Mouse (Mus musculus): ENCODE measurements around the gene Mmgt2. TPM values are rescaled to one million over a fixed set of nuclear protein-coding genes. Genes with fewer than 3 reads are reported as not detected.

Gene Mmgt2
- polyA plus RNA-seq, 1 experiment, result 6.8 TPM

GRCm38 (mm10) chr11:62638402-62638801, 10.1 kb upstream of the Mmgt2 start:
- TF ChIP-seq POLR2A (IDR thresholded peaks at IDR 0.05; ENCODE audit: borderline replicate concordance, control insufficient read depth, low read depth, low read length), result no peak
- TF ChIP-seq CTCF (IDR thresholded peaks at IDR 0.05; ENCODE audit: control insufficient read depth, insufficient read depth, low read length), result no peak
- H3K4me3 ChIP-seq (replicated peaks; ENCODE audit: control insufficient read depth, low read depth, low read length), result no peak overlapping the region
- no peaks in the 10 kb centered on the region; the same call in 1 of the 2 replicates for H3K4me1 ChIP-seq (ENCODE audit: control insufficient read depth, insufficient read depth, low read length)
- no peak overlapping the region for H3K27ac ChIP-seq (ENCODE audit: control insufficient read depth, insufficient read depth, low read depth, low read length, poor library complexity)
- WGBS, result 84% methylated on average over 4 of the region's 4 CpGs

GRCm38 (mm10) chr11:62640378-62640777, 8.1 kb upstream of the Mmgt2 start:
- 75% methylated on average over 3 of the region's 3 CpGs for WGBS
- H3K27ac ChIP-seq (ENCODE audit: control insufficient read depth, insufficient read depth, low read depth, low read length, poor library complexity), result no peak overlapping the region
- H3K4me1 ChIP-seq (ENCODE audit: control insufficient read depth, insufficient read depth, low read length), result peaks cover 4% of the 10 kb centered on the region; the same call in 1 of the 2 replicates
- no peak overlapping the region for H3K4me3 ChIP-seq (replicated peaks; ENCODE audit: control insufficient read depth, low read depth, low read length)
- TF ChIP-seq POLR2A (IDR thresholded peaks at IDR 0.05; ENCODE audit: borderline replicate concordance, control insufficient read depth, low read depth, low read length) (no peak), CTCF (IDR thresholded peaks at IDR 0.05; ENCODE audit: control insufficient read depth, insufficient read depth, low read length) (no peak)

GRCm38 (mm10) chr11:62642023-62642844, 6.2 kb upstream of the Mmgt2 start:
- WGBS, result 64% methylated on average over 11 of the region's 11 CpGs
- no peak overlapping the region for H3K4me3 ChIP-seq (replicated peaks; ENCODE audit: control insufficient read depth, low read depth, low read length)
- no peak overlapping the region for H3K27ac ChIP-seq (ENCODE audit: control insufficient read depth, insufficient read depth, low read depth, low read length, poor library complexity)
- peaks cover 5% of the 10 kb centered on the region; the same call in 1 of the 2 replicates for H3K4me1 ChIP-seq (ENCODE audit: control insufficient read depth, insufficient read depth, low read length)
- no peak for TF ChIP-seq POLR2A (IDR thresholded peaks at IDR 0.05; ENCODE audit: borderline replicate concordance, control insufficient read depth, low read depth, low read length)
- TF ChIP-seq CTCF (IDR thresholded peaks at IDR 0.05; ENCODE audit: control insufficient read depth, insufficient read depth, low read length), result no peak

- H3K4me1 ChIP-seq (ENCODE audit: control insufficient read depth, insufficient read depth, low read length), result peaks cover 5% of the 10 kb centered on the region; the same call in 1 of the 2 replicates
- WGBS, result 29% methylated on average over 8 of the region's 8 CpGs
- no peak overlapping the region for H3K4me3 ChIP-seq (replicated peaks; ENCODE audit: control insufficient read depth, low read depth, low read length)
- no peak for TF ChIP-seq POLR2A (IDR thresholded peaks at IDR 0.05; ENCODE audit: borderline replicate concordance, control insufficient read depth, low read depth, low read length)
- no peak for TF ChIP-seq CTCF (IDR thresholded peaks at IDR 0.05; ENCODE audit: control insufficient read depth, insufficient read depth, low read length)
- H3K27ac ChIP-seq (ENCODE audit: control insufficient read depth, insufficient read depth, low read depth, low read length, poor library complexity), result no peak overlapping the region; the same call in 1 of the 2 replicates
These were observed 5.3 kb upstream of the Mmgt2 start for GRCm38 (mm10) chr11:62643011-62643631.

GRCm38 (mm10) chr11:62643681-62644363, 4.6 kb upstream of the Mmgt2 start:
- peaks cover 5% of the 10 kb centered on the region; the same call in 1 of the 2 replicates for H3K4me1 ChIP-seq (ENCODE audit: control insufficient read depth, insufficient read depth, low read length)
- TF ChIP-seq CTCF (IDR thresholded peaks at IDR 0.05; ENCODE audit: control insufficient read depth, insufficient read depth, low read length) (no peak), POLR2A (IDR thresholded peaks at IDR 0.05; ENCODE audit: borderline replicate concordance, control insufficient read depth, low read depth, low read length) (no peak)
- H3K27ac ChIP-seq (ENCODE audit: control insufficient read depth, insufficient read depth, low read depth, low read length, poor library complexity), result no peak overlapping the region
- 57% methylated on average over 10 of the region's 10 CpGs for WGBS
- H3K4me3 ChIP-seq (replicated peaks; ENCODE audit: control insufficient read depth, low read depth, low read length), result no peak overlapping the region

GRCm38 (mm10) chr11:62644602-62645336, 3.7 kb upstream of the Mmgt2 start:
- peaks cover 5% of the 10 kb centered on the region; the same call in 1 of the 2 replicates for H3K4me1 ChIP-seq (ENCODE audit: control insufficient read depth, insufficient read depth, low read length)
- H3K27ac ChIP-seq (ENCODE audit: control insufficient read depth, insufficient read depth, low read depth, low read length, poor library complexity), result no peak overlapping the region
- H3K4me3 ChIP-seq (replicated peaks; ENCODE audit: control insufficient read depth, low read depth, low read length), result no peak overlapping the region
- TF ChIP-seq POLR2A (IDR thresholded peaks at IDR 0.05; ENCODE audit: borderline replicate concordance, control insufficient read depth, low read depth, low read length) (no peak), CTCF (IDR thresholded peaks at IDR 0.05; ENCODE audit: control insufficient read depth, insufficient read depth, low read length) (no peak)
- WGBS, result 80% methylated on average over 5 of the region's 5 CpGs

GRCm38 (mm10) chr11:62645337-62645675, 3.2 kb upstream of the Mmgt2 start:
- TF ChIP-seq POLR2A (IDR thresholded peaks at IDR 0.05; ENCODE audit: borderline replicate concordance, control insufficient read depth, low read depth, low read length) (no peak), CTCF (IDR thresholded peaks at IDR 0.05; ENCODE audit: control insufficient read depth, insufficient read depth, low read length) (no peak)
- Histone ChIP-seq H3K27ac (ENCODE audit: control insufficient read depth, insufficient read depth, low read depth, low read length, poor library complexity) (no peak overlapping the region), H3K4me3 (replicated peaks; ENCODE audit: control insufficient read depth, low read depth, low read length) (no peak overlapping the region), H3K4me1 (ENCODE audit: control insufficient read depth, insufficient read depth, low read length) (peaks cover 5% of the 10 kb centered on the region; the same call in 1 of the 2 replicates)
- WGBS, result 83% methylated on average over 4 of the region's 4 CpGs

Data from bone marrow, adult 2 months (tissue).